Mouse (Mus musculus) testis, adult 2 months (tissue): ENCODE measurements around the gene Tmem30b. TPM values are rescaled to one million over a fixed set of nuclear protein-coding genes. Genes with fewer than 3 reads are reported as not detected.

Source experiments
- H3K27ac ChIP-seq: fragments of 200-500 bp; 2 replicates; pipeline ENCODE4 v1.5.1; 2012; ENCODE audit warnings: low read depth, low read length; ENCODE audit not compliant: control insufficient read depth, insufficient read depth
- H3K27me3 ChIP-seq: fragments of 200-500 bp; 2 replicates; pipeline ENCODE4 v1.6.1; 2012; ENCODE audit warnings: mild to moderate bottlenecking, low read length, moderate library complexity; ENCODE audit not compliant: control insufficient read depth, insufficient read depth
- H3K36me3 ChIP-seq: fragments of 200-500 bp; 2 replicates; pipeline ENCODE4 v1.6.1; 2012; ENCODE audit warnings: mild to moderate bottlenecking, low read length; ENCODE audit not compliant: control insufficient read depth, insufficient read depth
- H3K4me1 ChIP-seq: fragments of 200-500 bp; 2 replicates; pipeline ENCODE4 v1.6.1; 2012; ENCODE audit warnings: low read length; ENCODE audit not compliant: control insufficient read depth, insufficient read depth
- H3K4me3 ChIP-seq: fragments of 200-500 bp; 2 replicates; pipeline ENCODE4 v1.5.1; 2012; ENCODE audit warnings: low read depth, mild to moderate bottlenecking, low read length, moderate library complexity, mixed read lengths; ENCODE audit not compliant: control insufficient read depth
- CTCF ChIP-seq: fragments of 200-500 bp; IDR thresholded peaks from 2 replicates; pipeline ENCODE4 v1.5.1; 2012; ENCODE audit warnings: low read depth, mild to moderate bottlenecking, inconsistent platforms, low read length, moderate library complexity; ENCODE audit not compliant: control insufficient read depth, insufficient read depth, insufficient replicate concordance
- POLR2A ChIP-seq: fragments of 200-500 bp; IDR thresholded peaks from 2 replicates; pipeline ENCODE4 v1.6.1; 2012; ENCODE audit warnings: low read depth, mild to moderate bottlenecking, inconsistent platforms, low read length, moderate library complexity; ENCODE audit not compliant: control insufficient read depth
- polyA plus RNA-seq: library from polyadenylated mRNA; depleted of rRNA; stranded (reverse); fragments of >200 nt; gene quantifications from 2 replicates; pipeline ENCODE4 v1.2.3, GENCODE M21; 2012; rRNA removed

The Tmem30b gene
- 0.17 and 1.2 TPM in 2 replicates for polyA plus RNA-seq

DNA sequence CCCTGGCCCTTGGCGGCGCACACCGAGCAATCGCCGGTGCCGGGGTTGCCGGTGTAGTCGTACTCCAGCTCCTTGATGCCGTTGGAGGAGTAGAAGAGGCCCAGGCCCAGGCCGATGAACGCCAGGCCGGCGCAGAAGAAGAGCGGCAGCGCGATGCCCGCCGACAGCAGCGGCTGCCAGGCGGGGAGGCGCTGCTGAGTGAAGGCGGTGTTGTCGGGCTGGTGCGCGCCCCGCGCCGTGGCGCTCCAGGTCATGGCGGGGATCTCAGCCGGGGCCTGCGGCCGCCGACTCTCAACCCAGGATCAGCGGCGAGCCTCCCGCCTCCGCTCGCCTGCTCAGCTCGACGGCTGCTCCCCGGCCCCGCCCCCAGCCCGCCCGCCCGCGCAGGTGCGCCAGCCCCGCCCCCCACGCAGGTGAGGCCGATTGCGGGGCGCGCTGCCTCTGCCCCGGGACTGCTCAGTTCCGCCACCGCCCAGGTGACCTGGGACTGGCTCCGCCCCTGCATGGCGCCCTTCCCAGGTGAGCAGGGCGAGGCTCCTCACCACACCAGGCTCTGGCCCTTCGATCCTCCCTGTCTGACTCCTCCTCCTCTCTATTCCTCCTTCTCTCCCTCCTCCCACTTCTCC, at the start of gene Tmem30b:
Gene Tmem30b, minus strand, starts transcription at position 307 of the 626 bp plus-strand sequence.
- Histone ChIP-seq H3K27ac (no peak within 1 kb of the TSS), H3K4me3 (peak within 1 kb of the TSS; percentile 71), H3K36me3 (no peaks in the 10 kb centered on the region), H3K27me3 (peaks cover 6% of the 10 kb centered on the region; the same call in 1 of the 2 replicates), H3K4me1 (peaks cover 15% of the 10 kb centered on the region)
- TF ChIP-seq CTCF (no peak), POLR2A (no peak)

GRCm38 (mm10) chr12:73595226-73595625, 49.0 kb upstream of the Tmem30b start:
- Histone ChIP-seq H3K27me3 (no peaks in the 10 kb centered on the region), H3K36me3 (no peaks in the 10 kb centered on the region), H3K4me1 (no peaks in the 10 kb centered on the region), H3K4me3 (no peak overlapping the region), H3K27ac (no peak overlapping the region)
- TF ChIP-seq CTCF (no peak), POLR2A (no peak)

- Histone ChIP-seq H3K27me3 (no peaks in the 10 kb centered on the region), H3K4me3 (no peak overlapping the region), H3K27ac (no peak overlapping the region), H3K4me1 (no peaks in the 10 kb centered on the region), H3K36me3 (no peaks in the 10 kb centered on the region)
- TF ChIP-seq POLR2A (no peak), CTCF (no peak)
Measured at GRCm38 (mm10) chr12:73594177-73594745, 48.1 kb upstream of the Tmem30b start.

DNA sequence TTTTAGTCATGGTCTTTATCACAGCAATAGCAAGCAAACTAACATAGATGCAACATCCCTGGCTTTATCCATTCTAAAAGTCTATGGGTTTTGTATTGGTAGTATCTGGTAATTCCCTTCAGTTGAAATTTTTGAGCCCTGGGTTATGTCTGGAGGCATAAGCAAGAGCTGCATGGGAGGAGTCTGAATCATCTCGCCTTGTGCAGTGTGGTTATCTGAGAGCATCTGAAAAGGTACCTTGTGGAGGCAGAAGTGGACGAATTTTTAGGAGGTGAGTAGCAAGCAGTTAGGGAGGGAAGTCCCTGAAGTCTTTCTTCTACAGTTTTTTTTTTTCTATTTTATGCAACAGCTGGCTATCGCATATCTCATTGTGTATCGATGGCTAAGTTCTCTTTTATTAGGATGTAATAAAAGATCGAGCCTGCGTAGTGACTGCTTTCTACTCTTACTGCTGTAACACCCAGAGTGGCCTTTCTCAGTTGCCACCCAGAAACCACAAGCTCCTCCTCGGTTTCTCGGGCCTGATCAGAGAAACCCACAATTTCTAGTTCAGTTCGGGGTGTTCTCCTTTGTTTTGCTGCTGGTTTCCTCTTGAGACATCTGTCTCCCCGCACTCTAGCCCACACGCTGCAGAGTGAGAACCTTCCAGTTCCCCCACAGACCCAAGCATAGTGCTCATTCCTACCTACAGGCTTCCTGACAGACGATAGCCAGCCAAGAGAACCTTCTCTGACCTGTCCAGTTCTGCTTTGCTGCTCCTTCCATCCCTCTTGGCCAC, 47.0 kb upstream of the Tmem30b start:
- no peaks in the 10 kb centered on the region for H3K27me3 ChIP-seq
- no peak overlapping the region for H3K27ac ChIP-seq
- no peaks in the 10 kb centered on the region for H3K36me3 ChIP-seq
- no peaks in the 10 kb centered on the region for H3K4me1 ChIP-seq
- no peak overlapping the region for H3K4me3 ChIP-seq
- TF ChIP-seq CTCF (no peak), POLR2A (no peak)

DNA sequence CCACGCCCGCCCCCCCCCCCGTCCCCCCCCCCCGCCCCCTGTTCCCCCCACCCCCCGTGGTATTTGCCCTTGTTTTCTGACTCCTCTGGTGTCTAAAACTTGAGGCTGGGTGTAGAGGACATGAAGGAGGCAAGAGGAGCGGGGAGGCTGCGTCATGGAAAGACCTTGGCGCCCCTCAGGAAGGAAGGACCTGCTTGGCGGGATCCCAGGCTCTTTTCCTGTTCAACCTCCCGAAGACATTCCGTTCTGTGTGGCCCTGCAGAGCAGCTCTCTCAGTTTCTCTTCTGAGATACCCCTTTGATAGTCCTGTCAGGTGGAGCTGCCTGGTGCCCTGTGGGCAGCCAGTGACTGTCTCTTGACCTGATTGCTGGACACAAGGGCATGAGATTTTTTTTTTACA, 45.4 kb upstream of the Tmem30b start:
- Histone ChIP-seq H3K27ac (no peak overlapping the region), H3K4me1 (no peaks in the 10 kb centered on the region), H3K4me3 (no peak overlapping the region), H3K27me3 (no peaks in the 10 kb centered on the region), H3K36me3 (no peaks in the 10 kb centered on the region)
- TF ChIP-seq POLR2A (no peak), CTCF (no peak)

DNA sequence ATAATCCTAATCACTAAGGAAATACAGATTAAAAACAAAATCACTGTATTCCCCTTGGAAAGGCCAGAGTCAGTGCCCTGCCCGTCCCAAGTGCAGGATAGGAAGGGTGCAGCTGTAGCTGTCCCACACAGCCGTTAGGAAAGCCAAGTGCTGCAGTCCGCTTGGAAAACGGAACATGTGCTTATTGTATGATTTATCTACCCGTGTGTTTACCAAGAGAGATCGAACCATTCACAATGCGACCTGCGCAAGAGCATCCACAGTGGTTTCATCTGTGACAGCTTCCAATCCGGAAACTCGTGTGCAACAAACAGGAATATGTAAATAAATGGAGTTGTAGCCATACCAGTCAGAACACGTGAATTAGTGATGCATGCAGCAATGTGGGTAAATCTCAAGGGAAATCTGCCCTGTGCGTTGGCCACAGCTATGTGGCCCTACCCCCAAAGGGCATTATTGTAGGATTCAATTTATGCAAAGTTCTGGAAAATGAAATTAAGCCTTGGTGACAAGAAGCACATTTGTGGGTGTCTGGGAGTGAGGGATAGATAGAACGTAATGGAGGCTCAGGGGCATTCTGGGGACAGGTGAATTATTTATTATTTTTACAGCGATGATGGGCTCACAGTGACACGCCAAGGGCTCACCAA, 44.6 kb upstream of the Tmem30b start:
- TF ChIP-seq CTCF (no peak), POLR2A (no peak)
- no peak overlapping the region for H3K27ac ChIP-seq
- peaks cover 3% of the 10 kb centered on the region; the same call in 1 of the 2 replicates for H3K4me1 ChIP-seq
- no peaks in the 10 kb centered on the region for H3K36me3 ChIP-seq
- H3K27me3 ChIP-seq = no peaks in the 10 kb centered on the region; the same call in 1 of the 2 replicates
- H3K4me3 ChIP-seq = no peak overlapping the region

DNA sequence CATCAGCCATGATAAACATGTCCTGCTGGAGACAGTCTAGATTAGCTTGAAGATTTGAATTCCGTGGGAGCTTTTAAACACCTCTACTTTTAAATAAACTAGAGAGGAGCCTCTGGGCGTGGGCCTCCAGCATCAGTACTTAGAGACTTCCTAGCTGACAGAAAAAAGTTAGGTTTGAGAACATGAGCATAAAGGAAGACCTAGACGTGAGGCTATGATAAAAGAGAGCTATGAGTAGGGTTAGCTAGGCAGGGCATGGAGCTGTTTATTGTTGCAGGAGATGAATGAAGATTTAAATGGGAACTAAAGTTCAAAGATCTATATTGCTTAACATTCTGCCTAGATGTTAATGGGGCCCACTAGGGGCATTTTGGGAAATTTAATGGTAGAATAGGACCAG, 41.1 kb upstream of the Tmem30b start:
- no peaks in the 10 kb centered on the region for H3K36me3 ChIP-seq
- TF ChIP-seq POLR2A (no peak), CTCF (no peak)
- peaks cover 2% of the 10 kb centered on the region; the same call in 1 of the 2 replicates for H3K27me3 ChIP-seq
- no peak overlapping the region for H3K4me3 ChIP-seq
- H3K27ac ChIP-seq = no peak overlapping the region
- peaks cover 12% of the 10 kb centered on the region for H3K4me1 ChIP-seq
